Mouse (Mus musculus): ENCODE results near the gene Ch25h.

The Ch25h gene

DNA sequence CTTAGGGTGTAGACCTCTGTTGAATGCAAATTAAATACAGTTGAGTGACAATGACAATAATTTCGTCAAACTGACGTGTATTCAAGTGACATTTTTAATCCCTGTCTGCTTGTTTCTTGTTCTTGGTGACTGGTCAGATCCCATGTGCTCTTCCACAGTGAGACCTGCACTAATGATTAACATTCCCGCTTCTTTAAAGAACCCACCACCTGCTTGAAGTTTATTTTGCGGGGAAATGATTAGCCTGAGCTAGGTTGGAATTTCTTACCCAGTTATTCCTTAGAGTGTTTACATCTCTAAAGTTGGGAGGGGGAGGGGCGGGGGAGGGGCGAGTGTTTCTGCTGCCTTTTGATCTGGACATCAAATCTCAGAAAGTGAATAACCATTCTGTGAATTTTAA, 6.7 kb downstream of the Ch25h start:
- DNase-seq: no peak

DNA sequence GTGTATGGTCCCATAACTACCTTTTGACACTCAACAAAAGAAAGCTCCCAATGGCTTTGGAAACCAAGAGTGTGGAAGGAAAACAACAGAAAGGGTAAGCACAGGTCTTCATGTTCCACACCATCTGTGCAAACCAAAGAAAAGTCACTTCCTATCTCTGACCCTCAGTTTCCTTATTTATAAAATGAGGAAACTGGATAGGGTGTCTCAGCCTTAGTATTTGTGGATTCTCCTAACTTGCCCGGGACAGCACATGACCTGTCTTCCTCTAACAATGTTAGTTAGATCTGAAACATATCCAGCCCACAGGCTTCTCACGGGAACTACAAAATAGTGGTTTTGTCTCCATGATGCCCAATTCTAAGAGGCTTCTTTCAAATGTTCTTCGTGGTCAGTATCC, 10.5 kb downstream of the Ch25h start:
- DNase-seq: no peak

DNA sequence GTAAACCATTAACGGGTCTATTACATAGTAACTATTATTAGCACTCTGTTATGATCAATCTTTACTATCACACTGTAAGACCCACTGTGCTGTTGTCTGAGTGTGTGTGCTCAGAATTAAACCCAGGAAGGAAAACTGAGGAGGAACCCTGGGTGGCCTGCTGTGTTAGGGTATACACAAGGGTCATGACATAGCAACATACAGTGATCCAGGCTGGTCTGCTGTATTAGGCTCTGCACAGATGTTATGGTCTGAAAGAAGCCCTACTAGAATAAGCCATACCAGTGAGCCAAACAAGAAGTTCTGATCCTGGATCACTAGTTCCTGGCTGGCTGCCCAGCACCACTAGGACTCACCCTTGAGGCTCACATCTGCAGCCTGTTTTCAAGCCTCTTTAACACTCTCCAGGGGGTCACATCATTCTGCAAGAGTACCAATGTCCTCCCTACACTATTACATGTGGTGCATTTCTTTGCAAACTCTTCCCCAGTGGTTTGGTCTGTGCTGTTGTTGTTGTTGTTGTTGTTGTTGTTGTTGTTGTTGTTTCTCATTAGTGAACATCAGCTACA, 13.4 kb downstream of the Ch25h start:
- no peak for DNase-seq

DNA sequence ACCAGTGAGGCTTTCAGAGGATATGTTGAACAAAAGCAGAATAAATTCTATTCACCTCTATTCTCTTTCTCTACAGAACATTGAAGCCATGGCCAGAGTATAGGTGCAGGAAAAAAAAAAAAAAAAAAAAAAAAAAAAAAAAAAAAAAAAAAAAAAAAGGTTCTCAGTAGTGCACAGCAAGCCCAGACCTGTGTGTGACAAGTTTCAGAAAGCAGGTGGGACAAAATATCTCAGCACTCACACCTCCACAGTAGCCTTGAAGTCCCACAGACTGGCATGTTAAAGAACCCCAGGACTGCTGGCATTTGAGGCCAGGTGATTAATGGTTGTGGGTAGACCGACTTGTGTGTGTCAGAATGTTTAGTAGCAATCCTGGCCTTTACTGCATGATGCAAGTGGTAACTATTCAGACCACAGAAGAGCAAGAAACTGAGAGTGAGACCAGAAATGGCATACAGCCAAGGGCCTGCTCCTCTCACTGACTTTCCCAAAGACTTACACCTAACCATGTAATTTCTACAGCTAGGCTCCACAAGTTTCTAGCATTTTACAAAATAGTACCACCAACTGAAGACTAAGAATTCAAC, 24.1 kb downstream of the Ch25h start:
- no peak for DNase-seq

DNA sequence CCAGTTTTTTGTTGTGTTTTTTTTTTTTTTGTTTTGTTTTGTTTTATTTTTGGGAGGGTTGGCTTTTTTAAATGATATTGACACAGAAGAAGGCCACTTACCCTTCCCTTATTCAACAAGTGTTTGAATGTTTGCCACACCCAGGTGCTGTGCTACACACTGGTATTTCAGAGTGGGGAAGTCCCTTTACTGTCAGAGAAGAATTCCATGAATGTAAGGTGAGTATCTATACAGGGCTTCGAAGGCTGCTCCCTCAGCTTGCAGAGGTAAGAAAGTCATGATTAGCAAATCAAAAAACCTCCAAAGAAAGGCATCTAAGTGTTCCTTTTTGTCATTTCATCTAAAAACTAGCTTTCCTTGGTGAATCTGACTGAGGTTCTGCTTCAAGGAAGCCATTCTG, 26.1 kb downstream of the Ch25h start:
- DNase-seq: no peak

DNA sequence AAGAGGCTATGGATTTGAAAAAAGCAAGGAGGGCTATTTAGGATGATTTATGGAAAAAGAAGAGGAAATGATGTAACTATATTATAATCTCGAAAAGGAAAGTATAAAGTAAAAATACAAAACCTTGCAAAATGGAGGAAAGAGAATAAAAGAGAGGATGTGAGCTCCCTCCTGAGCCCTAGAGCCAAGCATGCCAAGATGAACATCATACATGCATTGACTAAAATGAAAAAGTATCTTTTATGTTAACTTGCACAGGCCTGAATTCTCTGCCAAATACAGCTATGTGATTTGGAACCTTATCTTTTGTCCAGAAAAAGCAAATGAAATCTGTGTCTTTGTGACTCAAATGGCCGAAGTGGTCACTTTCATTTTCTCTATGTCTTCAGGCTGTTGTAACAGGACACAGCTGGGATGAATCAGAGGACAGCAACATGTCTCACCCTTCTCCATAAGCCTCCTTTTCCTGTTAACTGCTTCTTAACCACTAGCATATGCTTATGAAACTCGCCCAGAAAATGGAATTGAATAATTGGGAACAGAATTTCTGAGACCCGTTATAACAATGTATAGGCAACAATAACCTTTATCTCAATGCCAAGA, 29.5 kb downstream of the Ch25h start:
- DNase-seq: no peak

DNA sequence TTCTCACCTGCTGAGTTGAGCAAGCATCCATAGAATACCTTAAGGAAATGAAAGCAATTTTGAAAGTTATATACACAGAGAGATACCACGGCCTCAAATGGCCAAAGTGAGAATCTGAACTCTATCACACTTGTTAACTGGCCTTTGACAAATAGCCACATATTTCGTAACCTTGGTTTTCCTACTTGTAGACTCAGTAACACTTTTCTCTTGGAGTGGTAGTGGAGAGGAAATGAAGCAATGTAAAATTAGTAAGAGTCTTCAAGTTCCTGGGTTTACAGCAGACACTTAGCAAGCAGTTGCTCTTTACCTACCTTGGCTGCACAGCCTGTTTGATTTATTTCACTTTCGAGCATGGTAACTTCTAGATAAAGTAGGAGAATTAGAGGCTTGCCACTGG, 30.2 kb downstream of the Ch25h start:
- DNase-seq: no peak

DNA sequence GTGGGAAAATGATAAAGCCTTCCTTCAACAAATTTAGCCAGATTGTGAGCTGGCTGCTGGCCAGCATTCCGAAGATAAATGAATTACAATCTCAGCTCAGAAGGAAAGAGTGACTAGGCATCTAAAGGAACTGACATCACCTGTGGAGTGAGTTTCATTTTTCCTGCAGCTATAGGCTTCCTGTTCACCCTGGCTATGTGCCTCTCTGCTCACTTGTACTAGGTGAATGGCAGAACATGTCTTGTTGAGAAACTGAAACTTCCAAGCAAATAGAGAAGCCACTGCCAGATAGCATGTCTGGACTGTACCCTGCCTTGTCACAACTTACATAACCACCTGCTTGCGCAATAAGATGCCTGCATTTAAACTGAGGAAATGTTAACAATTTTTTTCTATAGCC, 33.0 kb downstream of the Ch25h start:
- DNase-seq: peak; percentile 5

DNA sequence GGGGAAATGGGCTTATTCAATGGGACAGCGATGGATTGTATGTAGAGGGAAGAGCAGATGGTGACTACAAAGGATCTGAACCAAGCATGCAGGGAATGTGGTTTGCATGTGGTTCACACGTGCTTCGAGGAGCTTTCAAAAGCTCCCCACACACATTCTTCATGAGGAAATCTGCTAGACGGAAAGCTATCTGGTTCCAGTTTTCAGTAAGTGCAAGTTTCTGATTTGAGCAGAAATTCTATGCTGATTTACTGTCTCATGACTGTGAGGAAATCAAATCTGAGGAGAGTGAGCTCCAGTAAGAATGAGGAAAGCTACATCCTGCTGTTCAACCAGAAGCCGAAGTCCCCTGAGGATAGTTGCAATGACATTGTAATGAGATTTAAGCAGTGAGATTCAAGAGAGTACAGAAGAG, 39.8 kb downstream of the Ch25h start:
- no peak for DNase-seq

DNA sequence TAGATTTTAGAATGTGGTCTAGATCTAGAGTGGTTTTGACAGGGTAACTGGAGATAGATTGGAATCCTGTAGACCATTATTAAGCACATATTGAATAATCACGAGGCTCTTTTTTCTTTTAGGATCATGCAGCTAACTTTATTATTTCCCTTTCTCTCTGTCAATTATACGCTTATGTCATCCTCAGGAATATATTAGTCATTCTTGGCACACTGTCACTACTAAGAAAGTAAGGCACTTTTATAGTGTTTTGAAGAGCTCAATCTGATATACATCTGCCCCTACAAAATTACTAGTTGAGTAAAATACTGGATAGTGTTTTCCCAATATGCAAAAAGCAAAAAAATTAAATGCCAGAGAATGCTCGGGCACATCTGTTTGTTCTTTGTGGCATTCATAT, 43.6 kb downstream of the Ch25h start:
- no peak for DNase-seq

DNA sequence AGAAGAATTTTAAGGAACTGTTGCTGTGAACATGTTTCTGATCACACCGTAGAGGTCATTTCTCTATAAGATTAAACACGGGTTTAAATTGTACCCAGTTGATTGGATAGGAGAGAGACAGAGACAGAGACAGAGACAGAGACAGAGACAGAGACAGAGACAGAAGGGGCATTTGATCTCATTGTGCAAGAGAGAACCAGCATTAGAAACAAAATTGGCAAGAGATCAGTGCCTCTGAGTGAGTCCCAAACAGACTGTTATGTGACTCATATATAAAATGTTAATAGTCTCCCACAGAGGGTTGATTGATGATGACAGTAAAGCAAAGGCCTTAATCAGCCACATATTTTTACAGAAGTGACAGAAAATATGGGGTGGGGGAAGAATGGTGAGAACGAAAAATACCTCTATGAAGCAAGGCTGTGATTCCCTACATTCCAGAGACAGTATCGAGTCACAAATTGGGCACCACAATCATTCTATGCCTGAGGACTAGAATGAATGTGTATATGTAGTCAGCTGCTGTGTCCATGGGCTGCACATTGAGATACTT, 51.1 kb downstream of the Ch25h start:
- DNase-seq: no peak
